Mouse (Mus musculus) retina, adult 2 months (tissue): ENCODE measurements around the gene Cfap20.
"Not testable (repeated sequence)": the region's sequence is repeated elsewhere in the genome, so short reads cannot be mapped to it uniquely, and the experiment has no call there.

ENCODE experiments used
- DNase-seq: peaks from one replicate; pipeline ENCODE4 v3.0.0-alpha.2; 2012; ENCODE audit warnings: low read depth, low spot score

The Cfap20 gene

DNA sequence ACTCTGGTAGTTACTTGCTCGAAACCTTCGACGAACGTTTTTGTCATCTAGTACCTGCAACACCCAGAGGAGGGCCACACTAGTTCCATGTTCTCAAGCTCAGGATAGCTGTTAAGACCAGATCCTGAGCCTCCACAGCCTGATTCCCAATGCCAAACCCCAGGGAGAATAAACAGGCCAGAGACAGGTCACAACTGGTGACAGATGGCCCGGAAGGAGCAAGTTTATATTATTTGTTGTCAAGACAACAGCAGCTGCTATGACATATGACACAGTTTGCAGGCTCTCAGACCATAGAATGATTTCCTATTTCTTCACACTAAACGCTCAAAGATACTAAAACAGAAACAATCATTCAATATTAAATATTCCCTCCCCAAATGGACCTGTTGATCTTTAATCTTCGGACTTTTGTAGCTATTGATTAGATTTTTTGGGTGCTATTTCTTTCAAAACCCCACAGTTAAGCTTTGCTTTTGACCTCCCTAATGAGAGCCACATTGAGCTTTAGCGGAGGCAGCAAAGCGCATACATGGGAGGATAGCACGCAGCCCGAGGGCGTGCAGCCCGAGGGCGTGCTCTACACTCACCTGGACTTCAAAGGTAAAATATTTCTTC lies 12.4 kb downstream of the Cfap20 start:
- DNase-seq: no peak

DNA sequence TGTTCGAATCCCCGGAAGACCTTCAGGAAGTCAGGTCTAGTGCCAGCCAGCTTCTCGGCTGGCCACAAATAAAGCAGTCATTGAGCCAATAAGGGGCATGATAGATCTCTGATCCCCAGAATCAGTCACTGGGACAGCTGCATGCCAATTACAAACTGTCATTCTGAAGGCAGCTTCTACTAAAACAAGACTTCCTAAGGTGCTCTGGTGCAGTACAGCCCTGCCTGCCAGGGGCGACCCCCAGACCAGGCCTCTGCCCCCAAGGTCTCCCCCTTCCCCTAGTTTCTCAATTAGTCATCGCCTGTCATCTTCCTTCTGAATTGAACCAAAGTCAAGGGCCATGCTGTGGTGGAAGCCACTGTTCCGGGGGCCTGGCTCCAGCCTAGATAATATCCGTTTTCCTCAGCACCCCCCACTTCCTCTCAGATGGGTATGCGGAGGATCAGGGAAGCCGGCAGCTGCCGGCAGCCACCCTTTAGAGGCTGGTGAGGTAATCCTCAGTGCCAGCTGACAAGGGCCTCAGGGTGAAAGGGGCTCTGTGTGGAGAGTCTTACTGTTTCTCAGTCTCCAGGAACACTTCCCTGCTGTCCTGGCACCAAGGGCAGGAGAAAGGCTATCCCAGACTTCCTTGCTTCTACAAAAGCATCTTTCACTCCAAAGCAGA lies 23.2 kb downstream of the Cfap20 start:
- DNase-seq: no peak

DNA sequence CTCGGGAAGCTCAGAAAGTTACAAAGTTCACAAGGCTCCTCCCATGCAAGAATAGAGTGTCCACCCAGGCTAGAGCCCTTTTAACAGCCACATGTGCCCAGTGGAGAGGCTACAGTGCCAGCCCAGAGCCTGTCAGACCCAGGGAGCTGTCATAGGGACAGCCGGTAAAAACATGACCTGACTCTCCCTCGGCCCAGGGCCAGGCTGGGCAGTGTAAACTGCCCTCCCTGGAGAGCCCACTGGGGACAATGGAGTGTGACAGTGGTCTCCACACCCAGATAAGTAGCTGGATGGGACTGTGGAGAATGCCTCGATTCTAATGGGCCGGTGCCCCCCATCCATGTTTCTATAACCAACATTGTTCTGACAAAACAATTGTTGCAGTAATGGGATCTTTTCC lies 25.2 kb downstream of the Cfap20 start:
- no peak for DNase-seq

DNA sequence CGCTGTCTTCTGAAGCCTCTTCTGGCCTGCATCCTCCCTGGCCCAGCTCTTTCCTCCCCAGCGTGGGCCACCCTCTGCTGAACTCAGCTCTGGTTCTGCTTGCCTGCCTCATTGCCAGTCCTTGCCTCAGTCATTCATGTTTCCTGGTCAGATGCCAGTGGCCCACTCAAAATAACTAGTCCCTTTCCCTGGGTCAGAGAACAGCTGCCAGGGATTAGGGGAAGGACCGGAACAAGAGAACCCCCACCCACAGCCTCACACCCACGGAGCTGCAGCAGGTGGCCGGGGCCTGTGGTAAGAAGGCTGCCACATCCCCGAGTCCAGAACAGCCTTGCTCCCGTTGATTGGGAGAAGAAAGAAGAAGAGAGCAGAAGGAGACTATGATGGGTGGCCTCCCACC lies 33.6 kb downstream of the Cfap20 start:
- no peak for DNase-seq

DNA sequence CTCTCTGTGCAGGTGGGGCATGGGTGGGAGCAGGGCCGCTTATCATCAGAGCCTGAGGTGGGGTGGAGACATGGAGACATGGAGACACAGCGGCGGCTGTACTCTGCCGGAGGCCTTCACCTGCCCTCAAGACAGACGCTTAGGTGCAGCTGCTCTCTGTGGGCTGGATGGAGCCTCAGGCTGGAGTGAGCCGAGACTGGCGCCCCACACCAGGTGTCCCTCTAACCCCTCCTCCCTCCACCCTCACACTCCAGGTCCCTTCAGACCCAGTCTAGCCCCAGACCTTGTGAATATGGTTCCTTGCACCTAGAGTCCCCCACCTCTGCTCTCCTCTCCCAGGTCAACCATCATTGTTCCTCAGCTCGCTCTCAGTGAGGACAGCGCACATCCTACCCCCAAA lies 35.5 kb downstream of the Cfap20 start:
- no peak for DNase-seq

DNA sequence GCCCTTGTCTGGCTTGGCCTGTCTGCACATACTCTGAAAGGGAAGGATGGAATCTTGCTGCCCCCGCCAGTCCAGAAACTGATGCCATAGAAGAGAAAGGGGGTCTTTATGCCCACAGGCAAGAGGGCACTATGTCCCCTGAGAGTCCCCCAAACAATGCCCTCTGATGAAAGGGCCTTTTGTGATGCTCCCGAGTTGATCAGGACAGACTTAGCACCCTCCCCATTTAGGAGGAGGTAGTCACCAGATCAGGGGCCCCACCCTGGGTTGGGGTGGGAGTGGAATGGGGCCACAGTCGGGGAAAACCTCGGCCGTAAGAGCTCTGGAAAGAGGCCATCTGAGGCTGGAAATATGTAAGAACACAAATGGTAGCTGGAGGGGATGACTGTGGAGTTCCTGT lies 37.5 kb downstream of the Cfap20 start:
- DNase-seq: no peak

DNA sequence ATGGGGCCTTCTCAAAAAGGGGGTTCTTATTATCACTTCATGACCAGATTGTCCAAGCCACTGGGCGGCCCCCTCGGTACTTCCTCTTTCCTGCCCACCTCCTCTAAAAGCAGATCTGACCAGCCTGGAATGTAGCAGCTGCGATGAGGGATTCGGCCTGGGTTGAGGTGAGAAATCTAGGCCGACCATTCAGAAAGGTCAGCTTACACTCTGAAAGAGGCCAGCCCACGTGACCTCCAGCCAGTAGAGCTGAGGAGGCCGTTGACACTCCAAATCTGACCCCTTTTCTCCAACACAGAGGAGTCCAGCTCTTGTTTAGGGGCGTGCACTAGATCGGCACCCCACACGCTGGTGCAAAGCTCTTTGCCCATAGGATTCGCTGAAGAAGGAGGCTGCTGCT lies 37.9 kb downstream of the Cfap20 start:
- DNase-seq: no peak

DNA sequence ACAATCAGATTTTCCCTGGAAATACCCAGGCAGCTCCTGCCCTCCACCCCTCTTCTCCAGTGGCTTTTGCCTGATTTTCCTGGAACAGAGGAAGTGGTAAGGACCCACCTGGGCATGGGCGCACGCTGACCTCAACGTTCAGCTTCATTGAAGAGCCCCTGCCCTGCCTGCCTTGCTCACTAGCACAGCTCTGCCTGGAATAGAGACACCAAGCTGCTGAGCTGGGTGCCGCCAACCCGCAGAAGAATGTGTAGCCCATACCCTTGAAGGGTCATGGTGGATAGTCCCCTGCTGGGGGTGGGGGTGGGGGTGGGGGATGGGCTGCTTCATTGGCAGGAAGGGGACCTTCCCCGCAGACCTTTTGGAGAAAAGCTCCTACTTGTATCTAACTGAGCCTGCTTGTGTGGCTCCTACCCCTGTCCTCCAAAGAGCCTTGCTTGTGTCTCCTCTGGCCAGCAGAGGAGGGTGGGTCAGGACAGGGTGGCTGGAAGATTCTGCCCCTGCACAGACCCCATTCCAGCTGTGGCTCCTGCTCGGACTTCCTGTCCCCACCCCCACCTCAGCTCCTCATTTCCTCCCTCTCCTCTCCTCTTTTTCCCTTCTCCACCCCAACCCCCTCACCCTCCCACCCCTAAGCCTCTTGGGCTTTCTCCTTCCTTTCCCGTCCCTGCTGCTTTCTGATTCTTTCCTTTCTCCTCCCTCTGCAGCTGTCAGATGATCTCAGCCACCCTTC lies 39.3 kb downstream of the Cfap20 start:
- no peak for DNase-seq

DNA sequence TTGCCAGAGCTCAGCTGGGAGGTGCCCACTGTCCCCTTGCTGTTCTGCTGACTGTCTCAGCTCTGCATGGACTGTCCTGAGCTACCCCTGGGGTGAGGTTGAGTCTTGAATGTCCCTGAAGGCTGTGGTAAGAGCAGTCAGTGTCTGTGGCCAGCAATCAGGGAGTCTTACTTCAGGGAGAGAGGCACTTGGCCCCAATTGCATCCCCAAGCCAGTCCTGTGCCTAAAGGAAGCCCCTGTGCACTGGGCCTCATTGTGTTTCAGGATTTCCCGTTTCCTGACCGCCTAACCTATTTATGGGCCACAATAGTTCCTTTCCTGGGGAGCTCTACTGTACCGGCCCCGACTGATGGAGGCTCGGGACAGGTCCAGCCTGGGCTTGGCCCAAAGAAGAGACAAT lies 42.1 kb downstream of the Cfap20 start:
- DNase-seq: no peak

DNA sequence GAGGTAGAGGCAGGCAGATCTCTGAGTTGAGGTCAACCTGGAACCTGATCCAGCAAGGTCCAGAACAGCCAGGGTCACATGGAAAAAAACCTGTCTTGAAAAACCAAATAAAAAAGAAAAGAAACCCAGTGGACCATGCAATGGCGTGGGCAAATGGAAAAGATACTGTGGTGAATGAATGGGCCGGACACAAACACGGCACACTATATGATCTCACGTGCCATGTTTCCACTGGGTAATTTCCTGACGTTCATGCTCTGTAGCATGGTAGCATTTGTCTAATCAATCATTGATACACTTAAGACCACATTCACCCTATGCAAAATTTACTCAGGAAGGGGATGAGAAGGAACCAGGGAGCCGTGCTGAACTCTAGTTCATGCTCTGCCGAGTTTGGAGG lies 43.6 kb downstream of the Cfap20 start:
- DNase-seq: no peak

DNA sequence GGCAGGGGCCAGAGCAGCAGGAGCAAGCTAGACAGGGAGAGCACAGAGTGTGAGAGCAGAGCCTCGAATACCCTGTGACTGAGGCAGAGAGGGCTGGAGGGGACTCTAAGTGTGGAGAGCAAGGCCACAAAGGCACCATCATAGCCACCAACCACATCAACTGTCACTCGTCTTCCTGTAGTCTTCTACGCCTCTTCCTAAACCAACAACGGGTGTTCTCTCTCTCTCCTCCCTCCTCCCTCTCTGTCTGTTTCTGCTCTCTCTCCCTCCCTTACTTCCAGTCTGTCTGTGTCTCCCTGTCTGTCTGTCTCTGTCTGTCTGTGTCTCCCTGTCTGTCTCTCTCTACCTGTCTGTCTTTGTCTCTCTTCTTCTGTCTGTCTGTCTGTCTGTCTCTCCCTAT lies 44.4 kb downstream of the Cfap20 start:
- no peak for DNase-seq

DNA sequence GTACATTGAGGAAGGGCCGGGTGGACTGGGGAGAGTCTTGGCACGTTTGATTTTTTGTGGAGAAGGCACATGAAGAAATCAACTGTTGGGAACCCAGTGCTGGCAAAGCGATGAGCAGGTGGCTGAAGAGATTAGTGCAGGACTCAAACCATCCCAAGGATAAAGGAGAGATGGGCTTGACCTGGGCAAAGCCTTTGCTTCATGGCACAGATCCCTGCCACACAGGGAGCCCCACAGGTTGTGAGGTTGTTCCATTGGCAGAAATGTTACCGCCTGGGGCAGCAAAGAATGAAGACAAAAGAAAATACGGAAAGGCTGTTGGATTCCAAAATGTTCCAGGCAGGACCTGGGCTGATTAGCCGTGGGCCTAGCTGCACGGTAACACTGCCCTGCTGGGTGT lies 46.7 kb downstream of the Cfap20 start:
- DNase-seq: no peak

DNA sequence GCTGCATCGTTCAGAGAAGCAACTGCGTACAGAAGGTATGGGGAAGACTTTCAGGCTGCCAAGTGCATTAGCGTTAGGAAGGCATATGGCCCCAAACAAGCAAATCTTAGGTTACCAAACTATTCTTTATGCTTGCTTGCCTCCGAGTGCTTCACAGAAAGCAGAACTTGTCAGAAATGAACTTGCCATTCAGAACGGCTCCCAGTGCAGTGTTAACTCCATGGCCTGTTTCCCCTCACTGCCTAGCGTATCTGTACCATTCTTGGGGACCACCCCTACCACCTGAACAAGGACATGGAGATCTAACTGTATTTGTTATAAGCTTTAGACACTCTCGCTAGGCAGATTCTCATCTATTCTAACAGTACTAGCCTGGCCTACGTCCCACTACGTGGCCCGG lies 47.4 kb downstream of the Cfap20 start:
- no peak for DNase-seq

DNA sequence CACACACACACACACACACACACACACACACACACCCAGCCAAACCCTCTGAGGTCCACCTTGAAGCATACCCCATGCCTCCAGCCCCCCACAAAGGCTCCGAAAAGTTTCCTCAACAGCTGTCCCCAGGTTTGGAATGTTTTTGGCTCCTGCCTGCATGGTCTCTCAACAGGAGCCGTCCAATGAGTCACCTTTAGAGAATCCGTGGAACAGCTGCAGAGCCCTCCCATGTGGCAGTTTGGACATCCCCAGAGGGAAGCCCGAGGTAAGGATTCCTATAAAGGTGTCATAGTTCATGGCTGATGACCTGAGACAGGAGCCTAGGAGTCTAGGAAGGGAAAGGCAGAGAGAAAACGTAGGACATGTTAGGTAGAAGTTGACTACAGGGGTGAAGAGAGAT lies 48.6 kb downstream of the Cfap20 start:
- DNase-seq: no peak

DNA sequence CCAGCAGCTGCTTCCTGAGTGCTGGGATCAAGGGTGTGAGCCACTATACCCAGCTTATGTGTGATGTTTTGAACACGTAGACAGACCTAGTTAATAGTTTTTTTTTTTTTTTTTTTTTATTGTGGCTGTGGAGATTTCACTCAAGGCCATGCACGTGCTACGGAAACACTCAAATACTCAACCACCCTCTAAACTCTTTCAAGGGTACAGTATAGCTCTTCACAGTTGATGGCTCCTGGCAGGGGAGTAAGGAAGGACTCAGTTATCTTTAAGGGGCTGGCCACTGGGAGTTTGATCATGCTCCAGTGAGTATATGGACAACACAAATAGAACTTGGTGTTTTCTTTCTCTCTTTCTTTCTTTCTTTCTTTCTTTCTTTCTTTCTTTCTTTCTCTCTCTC lies 50.2 kb downstream of the Cfap20 start:
- DNase-seq: no peak

DNA sequence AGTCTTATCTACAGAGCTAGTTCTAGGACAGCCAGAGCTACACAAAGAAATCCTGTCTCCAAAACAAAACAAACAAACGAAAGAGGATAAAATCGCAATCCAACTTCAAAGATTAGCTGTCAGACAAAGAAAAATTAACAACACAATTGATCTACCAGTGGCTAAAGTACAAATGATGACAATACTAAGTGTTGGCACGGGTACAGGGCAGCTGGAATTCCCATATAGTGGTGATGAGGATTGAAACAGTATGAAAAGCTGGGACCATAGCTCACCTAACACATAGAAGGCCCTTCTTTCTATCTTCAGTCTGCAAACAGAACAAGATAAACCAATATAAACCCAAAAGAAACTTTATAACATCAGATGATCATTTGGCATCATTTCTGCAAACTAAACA lies 53.1 kb downstream of the Cfap20 start:
- DNase-seq: no peak

DNA sequence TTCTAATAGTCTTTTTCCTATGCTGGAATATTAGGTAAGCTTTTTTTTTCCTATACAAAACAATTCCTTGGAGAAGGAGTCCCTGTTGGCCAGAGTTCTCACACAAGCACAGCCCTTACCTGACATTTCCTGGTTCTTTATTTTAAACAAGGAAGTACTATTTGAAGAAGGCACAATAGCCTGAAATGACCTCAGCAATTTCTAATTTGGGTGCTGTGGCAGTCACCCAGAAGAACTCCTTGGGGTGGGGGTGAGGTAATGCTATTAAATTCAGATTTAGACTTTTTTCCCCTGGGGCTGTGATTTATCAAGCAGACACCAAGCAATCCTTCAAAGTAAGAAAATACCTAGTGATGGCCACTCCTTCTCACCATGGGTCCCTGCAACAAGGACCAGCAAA lies 53.7 kb downstream of the Cfap20 start:
- DNase-seq: no peak

DNA sequence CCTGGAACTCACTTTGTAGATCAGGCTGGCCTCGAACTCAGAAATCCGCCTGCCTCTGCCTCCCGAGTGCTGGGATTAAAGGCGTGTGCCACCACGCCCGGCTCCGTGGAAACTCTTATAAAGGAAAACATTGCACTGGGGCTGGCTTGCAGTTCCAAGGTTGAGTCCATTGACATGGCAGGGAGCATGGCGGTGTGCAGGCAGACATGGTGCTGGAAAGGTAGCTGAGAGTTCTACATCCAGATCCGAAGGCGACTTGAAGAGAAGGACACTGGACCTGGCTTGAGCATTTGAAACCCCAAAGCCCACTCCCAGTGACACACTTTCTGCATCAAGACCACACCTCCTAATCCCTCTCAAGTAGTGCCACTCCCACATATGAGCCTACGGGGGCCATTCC lies 55.7 kb downstream of the Cfap20 start:
- not testable (repeated sequence) for DNase-seq

DNA sequence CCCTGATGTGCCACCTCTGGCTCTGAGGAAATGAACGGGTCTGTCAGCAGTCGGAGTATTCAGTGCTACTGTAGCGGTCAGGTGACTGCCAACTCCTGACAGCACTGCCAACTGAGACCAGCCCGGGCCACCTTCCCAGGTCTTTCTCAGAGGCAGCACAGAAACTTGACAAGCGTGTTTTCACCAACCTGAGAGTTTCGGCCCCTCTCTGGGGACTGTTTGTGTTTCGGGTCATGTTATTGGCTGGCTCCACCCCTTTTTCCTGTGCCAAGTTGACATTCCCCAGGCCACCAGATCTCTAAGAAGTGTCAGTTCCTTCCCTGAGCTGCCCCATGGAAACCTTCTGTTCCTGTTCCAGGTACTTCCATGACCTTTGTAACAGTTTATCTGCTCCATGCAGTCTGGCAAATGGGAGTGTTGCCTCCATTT lies 56.8 kb downstream of the Cfap20 start:
- no peak for DNase-seq

DNA sequence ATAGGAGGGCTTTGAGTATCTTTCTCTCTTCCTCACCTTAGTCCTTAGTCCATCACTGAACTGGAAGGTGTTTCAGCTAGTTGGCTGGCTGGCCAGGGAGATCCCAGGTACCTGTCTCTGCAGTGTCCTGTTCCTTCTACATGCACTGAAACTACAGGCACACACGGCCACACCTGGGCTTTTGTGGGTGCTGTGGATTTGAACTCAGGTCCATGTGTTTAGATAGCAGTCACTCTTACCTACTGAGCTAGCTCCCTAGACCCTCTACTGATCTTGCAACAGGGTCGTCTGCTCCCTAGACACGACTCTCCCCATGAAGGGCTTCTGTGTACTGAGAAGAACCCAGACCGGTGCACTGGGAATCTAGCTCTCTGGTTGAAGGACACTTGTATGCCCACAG lies 57.6 kb downstream of the Cfap20 start:
- DNase-seq: no peak

DNA sequence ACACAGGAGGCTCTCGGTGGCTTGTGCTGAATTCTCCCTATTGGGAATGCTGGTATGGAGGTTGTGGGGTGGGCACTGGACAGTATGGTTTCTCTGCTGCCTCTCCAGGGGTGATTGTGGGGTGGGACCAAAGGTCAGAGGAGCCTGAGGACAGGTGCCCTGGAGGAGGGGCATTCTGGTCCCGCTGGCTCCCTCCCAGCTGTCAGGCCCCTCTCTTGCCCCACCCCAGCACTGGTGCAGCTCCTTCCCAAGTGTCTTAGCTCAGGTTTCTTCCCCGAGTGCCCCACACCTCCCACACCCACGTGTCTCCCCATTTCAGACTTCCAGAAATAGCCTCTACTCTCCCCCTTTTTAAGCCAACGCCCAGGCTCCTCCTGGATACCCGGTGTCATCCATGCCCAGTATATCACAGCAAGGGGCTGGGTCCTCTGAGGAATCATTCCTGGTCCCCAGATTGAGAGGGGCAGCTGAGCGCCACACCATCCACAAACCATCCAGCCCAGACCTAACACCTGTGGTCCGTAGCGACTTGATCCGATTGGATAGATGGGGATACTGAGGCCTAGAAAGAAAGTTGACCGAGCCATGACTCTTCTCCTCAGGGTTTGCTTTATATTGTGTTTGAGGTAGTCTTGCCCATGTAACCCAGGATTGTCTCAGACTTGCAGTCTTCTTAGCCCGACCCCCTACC lies 58.2 kb downstream of the Cfap20 start:
- DNase-seq: no peak

DNA sequence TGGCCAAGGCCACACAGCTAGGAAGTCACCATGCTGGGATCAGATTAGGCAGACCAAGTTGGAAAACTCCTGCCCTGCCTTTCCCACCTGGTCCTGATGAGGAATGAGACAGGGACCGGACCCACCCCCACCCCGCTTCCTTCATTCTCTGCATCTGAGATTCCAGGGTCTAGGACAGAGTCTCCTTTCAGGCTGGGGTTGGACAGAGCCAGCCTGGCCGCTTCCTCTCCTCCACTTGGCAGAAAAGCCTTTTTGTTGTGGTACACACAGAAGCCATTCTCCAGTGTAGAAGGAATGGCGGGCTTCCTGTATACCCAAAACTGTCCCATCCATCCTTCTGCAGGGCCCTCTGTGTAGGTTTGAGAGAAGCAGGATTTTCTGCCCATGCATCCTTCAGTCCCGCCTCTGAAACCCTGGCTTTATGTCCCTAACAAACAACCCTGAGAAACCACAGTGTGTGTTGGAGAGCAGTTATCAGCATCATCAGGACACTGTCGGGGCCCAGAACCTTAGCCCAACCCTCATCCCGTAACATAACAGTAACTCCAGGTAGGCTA lies 59.2 kb downstream of the Cfap20 start:
- no peak for DNase-seq
